Mouse (Mus musculus): ENCODE results near the gene Faf1.
"Not testable (repeated sequence)": the region's sequence is repeated elsewhere in the genome, so short reads cannot be mapped to it uniquely, and the experiment has no call there.

Faf1 gene

DNA sequence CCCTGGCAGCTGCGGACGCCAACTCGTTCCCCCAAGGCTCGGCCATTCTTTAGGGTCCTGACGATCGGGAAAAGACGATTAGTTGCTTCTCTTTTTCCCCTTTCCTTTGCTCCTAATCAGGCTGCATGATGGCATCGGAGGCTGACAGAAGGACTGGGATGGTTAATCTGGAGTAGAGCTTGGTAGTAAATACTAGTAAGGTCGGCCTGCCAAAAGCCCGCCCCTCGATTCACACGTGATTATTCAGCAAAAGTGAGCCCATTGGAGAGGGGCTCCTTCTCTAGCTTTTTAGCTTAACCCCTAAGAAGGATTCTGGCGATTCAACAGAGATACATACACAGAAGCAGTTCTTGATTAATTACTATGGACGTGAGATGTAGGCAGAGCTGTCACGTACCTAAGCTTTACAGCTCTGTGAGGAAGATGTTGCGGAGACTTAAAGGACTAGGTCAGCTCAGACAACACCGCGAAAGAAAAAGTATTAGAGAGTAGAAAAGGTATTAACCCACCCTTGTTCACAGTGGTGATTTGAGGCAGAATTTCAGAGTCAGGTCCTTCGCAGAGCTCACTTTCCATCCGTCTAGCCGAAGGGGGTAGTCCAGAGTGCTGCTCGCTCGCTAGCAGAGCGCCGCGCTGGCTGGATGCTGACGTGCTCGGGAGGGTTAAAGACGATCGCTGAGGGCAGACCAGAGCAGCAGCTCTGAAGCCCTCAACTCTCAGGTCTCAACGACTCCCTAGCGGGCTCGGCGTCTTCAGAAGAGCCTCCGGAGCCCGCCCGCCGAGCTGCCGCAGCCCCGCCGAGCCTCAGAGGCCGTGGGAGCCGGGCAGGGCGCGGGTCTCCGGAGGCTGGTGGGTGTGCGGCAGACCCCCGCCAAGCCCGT lies 11.0 kb upstream of the Faf1 start:
- peak; percentile 4 to 10 for DNase-seq (ENCODE audit: low spot score in 2 of 2)

DNA sequence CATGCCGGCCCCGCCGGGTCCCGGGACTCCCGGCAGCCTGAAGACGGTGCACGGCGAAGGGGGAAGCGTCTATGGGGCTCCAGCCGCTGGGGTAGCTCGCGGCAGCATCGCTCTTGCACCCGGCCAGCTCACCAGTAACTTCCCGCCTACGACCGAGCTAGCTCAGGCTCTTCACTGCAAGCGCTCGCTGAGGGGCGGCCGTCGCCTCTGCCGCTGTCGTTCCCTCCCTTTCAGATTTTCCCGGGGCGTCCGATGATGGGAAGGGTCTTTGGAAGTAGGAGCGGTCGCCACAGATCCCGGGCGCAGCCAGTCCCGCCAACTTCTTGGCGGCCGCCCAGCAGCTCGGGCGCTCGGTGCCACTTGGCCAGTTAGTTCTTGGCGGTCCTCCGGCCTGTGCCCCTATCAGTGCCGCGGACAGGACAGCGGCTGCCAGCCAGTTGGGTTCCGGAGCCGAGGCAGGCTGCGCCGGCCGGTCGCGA lies 10.4 kb upstream of the Faf1 start:
- peak; percentile 10 to 22 for DNase-seq (ENCODE audit: low spot score in 2 of 2)

DNA sequence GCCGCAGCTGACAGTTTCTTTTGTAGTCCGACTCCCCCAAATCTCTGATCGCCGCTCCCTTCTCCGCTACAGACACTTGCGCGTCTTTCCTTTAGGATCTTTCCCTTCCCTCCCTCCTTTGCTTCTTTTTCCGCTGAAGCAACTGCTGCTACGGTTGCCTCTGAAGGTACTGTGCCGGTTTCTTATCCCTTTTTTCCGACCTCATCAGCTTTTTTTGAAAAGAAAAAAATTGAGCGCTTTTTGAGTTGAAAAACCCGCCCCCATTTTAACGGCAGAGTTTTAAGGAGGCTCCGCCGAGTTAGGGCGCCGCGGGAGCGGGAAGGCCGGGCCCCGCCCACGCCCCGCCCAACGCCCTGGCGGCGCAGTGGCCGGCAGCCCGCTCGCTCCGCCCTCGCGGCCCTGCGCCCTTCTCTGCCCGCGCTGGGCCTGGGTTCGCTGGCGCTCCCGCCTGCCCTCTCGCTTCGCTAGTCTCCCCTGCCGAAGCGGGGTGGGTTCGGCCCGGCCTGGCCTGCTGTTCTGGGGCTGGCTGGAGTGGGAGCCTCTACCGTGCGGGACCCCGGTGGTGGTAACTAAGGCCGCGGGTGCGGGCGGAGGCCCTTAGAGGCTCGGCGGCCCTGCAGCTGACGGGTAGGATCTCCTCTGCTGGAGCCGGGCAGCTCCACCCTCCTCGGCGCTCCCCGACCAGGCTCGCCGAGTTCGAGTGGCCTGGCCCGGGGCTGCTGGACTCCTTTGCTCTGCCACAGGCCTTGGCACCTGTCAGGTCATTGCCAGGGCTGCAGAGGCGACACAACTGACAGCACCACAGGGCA lies 9.7 kb upstream of the Faf1 start, which contains the start of gene Cdkn2c:
Cdkn2c (minus strand) TSS at position 729 of the 809 bp plus-strand sequence.
- DNase-seq (ENCODE audit: low spot score in 2 of 2) = peak; percentile 38 to 52

DNA sequence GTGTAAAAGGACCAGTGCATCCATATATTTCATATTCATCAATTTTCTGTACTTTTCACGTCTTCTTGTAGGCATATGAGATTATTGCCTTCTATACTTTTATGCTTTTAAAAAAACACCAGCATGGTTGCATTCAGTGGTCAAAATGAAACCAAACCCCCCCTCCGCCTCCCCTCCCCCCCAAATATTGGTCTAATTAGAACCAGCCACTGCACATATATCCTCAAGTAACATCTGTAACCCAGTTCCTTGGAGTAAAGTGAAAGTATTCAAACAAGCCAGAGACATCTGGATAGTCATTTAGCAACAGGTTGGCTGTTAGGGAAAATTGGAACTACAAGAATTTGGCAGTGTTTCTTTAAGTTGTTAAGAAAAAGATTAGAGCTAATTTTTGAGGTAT lies 8.9 kb upstream of the Faf1 start:
- no peak for DNase-seq (ENCODE audit: low spot score in 2 of 2)

DNA sequence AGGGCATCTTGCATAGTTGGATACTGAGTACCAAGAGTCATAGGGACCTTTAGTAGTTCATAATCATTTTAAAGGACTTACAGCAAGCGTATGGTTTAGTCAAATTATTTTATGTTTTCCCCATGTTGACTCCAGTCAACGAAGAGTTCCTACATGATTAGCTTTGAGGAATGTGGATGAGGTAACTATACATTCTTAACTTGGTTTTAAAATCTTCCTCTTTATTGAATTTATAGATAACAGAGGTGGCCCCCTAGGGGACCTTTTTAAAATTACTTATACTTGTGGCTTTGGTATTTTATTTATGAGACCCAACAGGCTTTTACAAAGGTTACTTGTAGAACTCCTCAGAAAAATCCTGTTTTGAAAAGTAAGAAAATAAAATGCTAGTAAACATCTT lies 6.2 kb upstream of the Faf1 start:
- DNase-seq (ENCODE audit: low spot score in 2 of 2) = no peak

DNA sequence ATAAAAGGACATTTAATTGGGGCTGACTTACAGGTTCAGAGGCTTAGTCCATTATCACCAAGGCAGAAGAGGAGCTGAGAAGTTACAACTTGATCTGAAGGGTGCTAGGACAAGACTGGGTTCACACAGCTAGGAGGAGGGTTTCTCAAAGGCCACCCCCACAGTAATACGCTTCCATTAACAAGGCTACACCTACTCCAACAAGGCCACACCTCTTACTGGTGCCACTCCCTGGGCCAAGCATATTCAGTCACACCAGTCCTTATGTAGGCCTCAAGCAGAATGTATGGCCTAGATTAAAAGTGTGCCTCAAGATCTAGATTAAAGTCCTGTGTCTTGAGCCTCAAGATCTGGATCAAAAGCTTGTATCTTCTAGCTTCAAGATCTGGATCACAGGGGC lies 4.4 kb upstream of the Faf1 start:
- DNase-seq (ENCODE audit: low spot score in 2 of 2) = no peak

DNA sequence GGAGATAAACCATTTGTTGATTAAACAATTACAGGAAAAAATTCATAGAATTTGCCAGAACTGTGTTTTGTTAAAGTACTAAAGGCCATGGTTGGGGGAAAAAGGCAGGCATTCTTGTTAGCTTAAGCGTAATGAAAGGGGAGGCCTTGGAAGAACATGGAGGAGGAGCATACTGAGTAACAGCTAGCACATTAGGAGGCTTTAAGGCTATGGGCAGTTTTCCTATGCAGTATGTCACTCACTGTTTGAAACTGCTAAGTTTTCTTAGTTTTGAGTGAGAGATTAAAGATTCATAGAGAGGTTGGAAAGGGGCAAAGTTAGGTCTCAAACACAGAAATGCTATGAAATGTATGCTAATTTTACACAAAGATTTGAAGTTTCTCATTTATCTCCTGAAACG lies 2.3 kb upstream of the Faf1 start:
- DNase-seq (ENCODE audit: low spot score in 2 of 2) = no peak

DNA sequence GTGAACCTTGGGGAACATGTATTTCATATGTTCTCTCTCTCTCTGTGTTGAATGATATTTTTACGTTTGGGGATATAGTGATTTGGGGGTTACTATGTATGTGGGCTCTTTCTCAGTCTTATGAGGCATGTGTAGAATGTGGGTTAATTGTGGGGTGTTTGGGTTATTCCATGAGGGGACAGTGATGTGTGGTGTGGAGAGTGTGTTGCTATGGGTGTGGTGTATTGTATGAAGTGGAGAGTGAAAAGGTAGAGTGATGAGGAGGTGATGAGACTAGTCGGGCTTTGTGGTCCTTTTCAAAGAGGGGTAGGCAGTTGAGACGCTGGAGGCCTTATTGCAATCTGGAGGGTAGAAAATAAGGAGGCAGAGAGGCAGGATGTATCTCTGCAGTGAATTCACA lies 833 bp downstream of the Faf1 start:
- no peak for DNase-seq (ENCODE audit: low spot score in 2 of 2)

DNA sequence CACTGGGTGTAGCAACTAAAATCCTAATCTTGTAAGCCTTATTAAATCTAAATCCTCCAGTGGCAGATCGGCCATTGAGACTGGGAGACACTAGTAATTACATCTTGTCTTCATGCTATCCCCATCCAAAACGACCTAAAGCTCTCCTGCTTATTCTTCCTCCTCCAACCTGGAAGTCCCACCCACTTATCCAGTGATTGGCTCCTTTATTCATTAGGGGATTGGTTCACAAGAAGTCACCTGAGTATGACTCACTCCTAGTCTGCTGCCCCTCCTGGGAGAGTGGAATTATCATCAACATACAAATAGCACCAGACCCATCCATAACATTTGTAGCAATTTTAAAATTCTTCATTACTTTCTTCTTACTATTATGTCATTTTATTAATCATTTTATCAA lies 7.2 kb downstream of the Faf1 start:
- DNase-seq (ENCODE audit: low spot score in 2 of 2) = no peak

DNA sequence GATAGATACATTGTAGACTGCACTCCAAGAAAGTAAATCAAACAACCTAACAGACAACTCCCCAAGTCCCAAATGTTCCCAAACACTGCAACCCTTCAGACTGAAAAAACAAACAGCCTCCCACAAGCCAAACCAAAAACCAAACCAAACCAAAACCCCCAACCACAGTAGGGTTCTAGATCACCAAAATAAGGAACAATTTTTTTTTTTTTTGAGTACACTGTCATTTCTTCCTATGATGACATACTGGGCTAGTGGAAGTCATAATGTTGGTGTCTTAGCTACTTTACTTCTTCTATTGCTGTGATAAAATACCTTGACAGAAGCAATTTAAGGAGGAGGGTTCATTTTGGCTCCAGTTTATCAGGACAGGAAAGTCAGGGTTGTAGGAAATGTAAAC lies 16.3 kb downstream of the Faf1 start:
- no peak for DNase-seq (ENCODE audit: low spot score in 2 of 2)

DNA sequence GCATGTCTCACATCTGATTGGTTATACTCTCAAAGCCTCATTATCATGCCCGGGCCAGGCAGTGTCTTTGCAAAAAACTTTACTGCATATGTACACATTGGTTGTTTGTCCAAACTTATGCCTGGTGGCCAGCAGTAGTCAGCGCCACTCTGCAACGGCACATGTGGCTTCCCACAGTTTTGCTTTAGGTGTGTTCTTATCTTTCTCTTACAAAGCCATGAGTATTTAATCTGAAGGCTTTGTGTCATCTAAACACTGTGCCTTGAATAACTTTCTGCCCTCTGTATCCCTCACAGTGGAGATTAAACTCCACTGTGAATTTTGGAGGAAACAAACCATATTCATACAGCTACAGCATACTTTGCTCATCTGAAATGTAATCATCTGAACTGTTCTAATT lies 24.3 kb downstream of the Faf1 start:
- DNase-seq (ENCODE audit: low spot score in 2 of 2) = not testable (repeated sequence)

DNA sequence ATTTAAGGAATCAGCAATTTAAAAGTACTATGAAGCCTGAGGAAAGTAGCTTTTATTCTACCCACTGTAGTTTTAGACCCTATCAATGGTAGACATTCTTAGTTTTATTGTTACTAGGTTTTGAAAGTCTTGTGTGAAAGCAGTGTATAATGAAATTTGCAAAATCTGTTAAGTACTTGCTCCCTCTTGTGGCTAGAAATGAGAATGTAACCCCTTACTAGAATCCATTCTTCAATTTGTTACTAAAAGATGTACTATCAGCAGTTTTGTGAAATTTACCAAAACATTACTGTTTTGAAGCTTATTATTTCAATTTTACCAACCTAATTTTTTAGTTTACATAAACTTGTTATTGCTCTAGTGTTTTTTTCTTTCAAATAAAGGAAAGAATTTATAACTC lies 27.2 kb downstream of the Faf1 start:
- DNase-seq (ENCODE audit: low spot score in 2 of 2) = no peak

DNA sequence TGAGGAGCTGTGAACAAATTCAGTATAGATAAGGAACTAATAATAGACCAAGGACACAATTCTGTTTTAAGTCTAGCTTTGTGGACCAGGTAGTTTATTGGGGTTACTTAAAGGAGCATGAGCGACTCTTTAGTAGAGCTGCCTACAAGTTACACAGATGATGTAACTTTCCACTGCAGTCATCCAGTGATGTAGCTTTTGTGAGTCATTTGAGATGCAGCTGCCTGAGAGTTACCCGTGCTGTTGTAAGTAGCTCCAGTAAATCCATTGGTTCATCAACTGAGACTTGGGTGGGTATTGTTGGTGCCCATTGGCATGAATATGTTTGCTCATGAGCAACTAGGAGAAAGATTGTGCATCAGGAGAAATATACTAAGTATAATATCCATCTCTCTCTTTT lies 29.0 kb downstream of the Faf1 start:
- no peak for DNase-seq (ENCODE audit: low spot score in 2 of 2)

DNA sequence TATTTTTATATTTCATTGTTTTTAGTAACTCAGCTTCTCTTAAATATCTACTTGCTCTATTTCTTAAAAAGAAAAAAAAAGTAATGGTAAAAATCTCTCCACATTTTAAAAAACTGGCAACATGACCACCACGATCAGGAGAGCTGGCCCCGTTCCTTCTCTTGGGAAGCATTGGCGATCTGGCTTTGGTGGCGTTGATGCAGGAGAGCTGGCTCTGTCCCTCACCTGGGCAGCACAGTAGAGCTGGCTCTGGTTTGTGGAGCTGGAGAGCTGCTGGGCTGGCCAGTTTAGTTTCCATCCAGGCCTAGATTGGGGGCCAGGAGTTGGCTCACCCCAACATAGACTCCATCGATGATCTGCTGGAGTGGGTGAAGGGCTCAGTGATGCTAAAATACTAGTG lies 42.9 kb downstream of the Faf1 start:
- no peak for DNase-seq (ENCODE audit: low spot score in 2 of 2)

DNA sequence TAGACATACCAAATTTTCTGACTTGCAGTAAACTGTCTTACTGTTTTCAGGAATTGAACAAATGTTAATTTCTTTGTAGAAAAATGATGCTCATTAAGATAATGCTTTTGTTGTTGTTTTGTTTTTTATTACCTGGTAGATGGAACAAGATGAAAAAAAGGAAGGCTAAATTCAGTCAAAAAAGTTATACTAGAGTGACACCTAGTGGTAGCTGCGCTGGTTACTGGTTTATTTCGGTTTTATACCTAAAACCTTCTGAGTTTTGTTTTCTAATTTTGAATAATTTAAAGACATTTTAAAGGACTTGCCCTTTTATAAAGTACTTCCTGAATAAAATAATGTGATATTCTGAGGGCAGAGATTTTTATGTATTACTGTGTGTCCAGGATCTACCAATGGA lies 52.9 kb downstream of the Faf1 start:
- no peak for DNase-seq (ENCODE audit: low spot score in 2 of 2)

DNA sequence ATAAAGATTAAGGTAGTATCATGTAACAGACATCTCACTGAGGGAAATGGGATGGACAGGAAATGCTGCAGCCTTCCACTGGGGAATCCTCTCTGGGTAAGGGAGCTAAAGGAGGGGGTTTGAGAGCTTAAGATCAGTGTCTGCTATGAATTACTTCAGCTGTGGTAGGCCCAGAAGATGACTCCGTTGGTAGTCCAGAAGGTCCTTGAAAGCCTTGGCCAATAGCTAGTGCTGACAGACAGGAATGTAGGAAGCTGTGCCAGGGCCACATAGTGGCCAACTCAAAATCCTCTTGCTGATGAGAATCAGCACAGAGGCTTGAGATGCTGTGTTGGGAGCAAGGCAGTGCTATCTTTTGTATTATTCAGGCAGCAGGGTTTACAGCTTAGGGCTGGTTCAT lies 59.4 kb downstream of the Faf1 start:
- no peak for DNase-seq (ENCODE audit: low spot score in 2 of 2)

DNA sequence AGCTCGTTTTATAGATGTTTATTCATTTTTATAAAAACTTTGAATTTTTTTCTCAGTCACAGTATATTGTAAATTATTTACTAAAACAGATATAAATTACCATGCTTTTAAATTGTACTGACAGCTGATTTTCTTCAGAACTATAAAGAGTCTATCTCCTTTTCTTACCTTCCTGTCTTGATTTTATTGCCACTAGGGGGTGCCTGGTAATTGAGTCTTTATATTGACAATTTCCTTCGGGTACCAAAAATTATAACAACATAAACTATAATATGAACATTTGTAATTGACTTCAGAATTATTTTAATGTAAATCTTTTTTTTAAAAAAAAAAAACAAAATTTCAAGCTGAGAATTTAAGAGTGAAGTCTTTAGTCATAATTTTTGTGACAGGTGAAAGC lies 67.6 kb downstream of the Faf1 start:
- no peak for DNase-seq (ENCODE audit: low spot score in 2 of 2)

DNA sequence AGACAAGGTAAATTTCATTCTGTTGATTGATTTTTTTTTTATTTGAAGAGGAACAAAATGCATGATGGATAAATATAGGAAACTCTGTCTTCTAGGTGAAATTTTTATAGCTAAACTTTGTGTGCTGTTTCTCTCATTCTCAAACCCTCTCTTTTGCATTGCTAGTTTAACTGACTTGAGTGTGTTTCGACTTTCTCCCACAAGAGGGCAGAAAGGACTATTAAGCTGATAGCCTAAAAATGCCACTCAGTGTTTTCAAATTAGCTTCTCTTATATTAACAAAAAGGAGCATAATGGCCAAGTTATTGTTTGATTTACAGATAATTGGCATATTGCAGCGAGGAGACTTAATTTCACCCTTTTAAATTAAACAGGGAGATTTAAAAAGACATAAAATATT lies 82.6 kb downstream of the Faf1 start:
- DNase-seq (ENCODE audit: low spot score in 2 of 2) = peak in 1 of 2 experiments; percentile 17

DNA sequence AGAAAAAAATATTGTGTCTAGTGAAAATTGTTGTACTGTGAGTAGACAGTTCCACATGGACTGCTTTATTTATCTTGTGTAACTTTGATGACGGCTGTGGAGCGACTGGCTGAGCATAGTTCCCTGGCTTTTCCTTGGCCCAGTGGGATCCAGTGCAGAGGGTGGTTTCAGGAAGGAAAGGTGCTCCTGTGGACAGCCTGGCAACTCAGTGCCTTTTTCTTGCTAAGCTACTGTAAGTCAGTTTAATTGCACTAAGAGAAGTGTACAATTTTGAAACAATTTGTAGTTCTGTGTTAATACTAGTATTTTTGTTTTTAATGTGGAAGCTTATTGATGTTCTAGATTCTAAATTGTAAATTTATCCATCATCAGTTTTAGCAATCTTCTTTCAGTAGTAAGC lies 83.5 kb downstream of the Faf1 start:
- no peak for DNase-seq (ENCODE audit: low spot score in 2 of 2)

DNA sequence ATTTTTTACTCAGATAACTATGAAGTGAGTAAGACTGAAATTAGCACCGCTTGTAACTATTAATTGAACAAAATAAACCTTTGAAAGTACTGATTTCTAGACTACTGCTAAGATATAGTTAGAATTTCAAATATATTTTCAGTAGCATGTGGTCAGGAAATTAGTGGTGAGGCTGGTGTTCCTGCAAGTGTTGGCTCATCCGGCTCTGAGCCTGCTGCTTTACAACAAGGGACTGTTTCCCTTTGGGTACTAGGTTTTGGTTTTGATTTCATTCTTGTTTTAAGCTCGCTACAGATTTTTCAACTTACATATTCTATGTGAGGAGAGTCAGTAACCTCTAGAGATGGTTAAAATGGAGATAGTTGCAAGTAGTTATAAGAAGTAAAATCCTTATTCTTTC lies 84.1 kb downstream of the Faf1 start:
- no peak for DNase-seq (ENCODE audit: low spot score in 2 of 2)

DNA sequence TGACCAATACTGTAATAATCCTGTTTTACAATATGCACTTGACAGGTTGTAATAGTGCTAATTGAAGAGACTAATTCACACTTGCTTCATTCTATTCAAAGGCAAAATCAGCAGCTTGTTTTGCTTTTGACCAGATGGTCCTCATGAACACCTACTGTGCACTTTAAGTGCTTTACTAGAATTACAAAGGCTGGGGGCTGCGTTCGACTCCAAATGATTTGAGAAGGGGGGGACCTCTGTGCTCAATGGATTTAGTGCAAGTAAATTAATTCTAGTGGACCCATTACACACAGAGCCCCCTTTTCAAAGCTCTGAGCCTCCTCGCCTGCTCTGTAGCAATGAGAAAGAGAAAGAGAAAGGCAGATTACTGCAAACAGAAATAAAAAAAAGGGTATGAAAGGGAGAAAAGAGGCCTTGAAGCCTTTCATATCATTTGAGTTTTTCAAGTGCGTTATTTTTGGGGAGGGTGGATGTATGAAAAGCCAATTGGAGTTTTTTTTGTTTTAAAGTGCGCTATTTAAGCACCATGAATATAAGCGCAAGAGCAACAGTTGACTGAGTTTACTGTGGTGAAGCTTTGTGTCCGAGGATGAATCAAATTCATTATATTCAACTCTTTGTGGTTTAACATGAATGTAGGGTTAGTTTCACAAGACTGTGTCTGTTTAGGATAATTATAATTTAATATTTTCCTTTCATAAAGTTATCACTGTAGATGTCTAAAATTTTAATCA lies 86.5 kb downstream of the Faf1 start:
- DNase-seq (ENCODE audit: low spot score in 2 of 2) = no peak

DNA sequence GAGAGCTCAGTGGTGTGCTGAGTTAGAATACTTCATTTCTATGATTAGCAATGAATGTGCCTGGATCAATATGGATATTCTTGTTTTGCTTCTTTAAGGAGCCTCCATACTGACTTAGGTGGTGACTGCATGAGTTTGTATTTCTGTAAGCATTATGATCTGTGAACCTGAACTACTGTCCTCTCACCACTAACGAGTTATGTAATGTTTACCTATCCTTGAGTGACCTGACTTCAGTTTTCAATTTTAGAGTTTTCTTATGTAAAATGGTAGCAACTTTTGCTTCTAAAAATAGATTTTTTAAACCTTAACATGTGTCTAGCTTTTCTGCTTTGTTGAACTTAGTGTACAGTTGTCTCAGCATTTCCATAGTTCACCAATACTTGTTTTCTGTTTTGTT lies 92.7 kb downstream of the Faf1 start:
- no peak for DNase-seq (ENCODE audit: low spot score in 2 of 2)

Measured in frontal cortex, postnatal 25 days (tissue).